Mouse (Mus musculus): ENCODE results near the gene Tulp1.

GRCm38 (mm10) chr17:28310831-28311230 is 54.2 kb downstream of the Tulp1 start:
- 0 out of 2 replicates have a peak, but pooled peaks have one; percentile 15 for TF ChIP-seq CTCF (IDR thresholded peaks at IDR 0.05)
- no peak for TF ChIP-seq EP300 (IDR thresholded peaks at IDR 0.05)

Data from lung, postnatal 0 days (tissue).